Mouse (Mus musculus) G1E (cell line): ENCODE data around the gene Ring1.

Experiments
- CTCF ChIP-seq: IDR thresholded peaks from 2 replicates; pipeline ENCODE4 v1.5.1; 2012; ENCODE audit warnings: low read depth, low read length, inconsistent platforms, mixed read lengths
- TAL1 ChIP-seq: conservative IDR thresholded peaks from 2 replicates; pipeline ENCODE4 v1.6.1; 2012; ENCODE audit warnings: low read depth, low read length, inconsistent platforms, mixed read lengths

- no peak for TF ChIP-seq CTCF
- no peak for TF ChIP-seq TAL1
Observed at GRCm38 (mm10) chr17:34026221-34026620, 1.7 kb upstream of the Ring1 start.
